Mouse (Mus musculus): Measurements from ENCODE around the gene Agfg1.
"Not testable (repeated sequence)": the region's sequence is repeated elsewhere in the genome, so short reads cannot be mapped to it uniquely, and the experiment has no call there.

The Agfg1 gene

GRCm38 (mm10) chr1:82901201-82901600 is 61.9 kb downstream of the Agfg1 start:
- no peak for DNase-seq (ENCODE audit: low read depth, low spot score)

GRCm38 (mm10) chr1:82905886-82906285 is 66.6 kb downstream of the Agfg1 start:
- no peak for DNase-seq (ENCODE audit: low read depth, low spot score)

GRCm38 (mm10) chr1:82913025-82913424 is 73.7 kb downstream of the Agfg1 start, which contains the start of gene A030005L19Rik:
Gene A030005L19Rik (plus strand): TSS chr1:82913325.
- no peak for DNase-seq (ENCODE audit: low read depth, low spot score)

GRCm38 (mm10) chr1:82913434-82913833 is 74.2 kb downstream of the Agfg1 start:
- not testable (repeated sequence) for DNase-seq (ENCODE audit: low read depth, low spot score)

GRCm38 (mm10) chr1:82924650-82925049 is 85.4 kb downstream of the Agfg1 start, which contains the start of gene A030014E15Rik:
Gene A030014E15Rik (plus strand): TSS chr1:82924917.
- DNase-seq (ENCODE audit: low read depth, low spot score): no peak

- not testable (repeated sequence) for DNase-seq (ENCODE audit: low read depth, low spot score)
Observed at GRCm38 (mm10) chr1:82930558-82930957, 91.3 kb downstream of the Agfg1 start.

- not testable (repeated sequence) for DNase-seq (ENCODE audit: low read depth, low spot score)
Observed at GRCm38 (mm10) chr1:82931326-82931725, 92.0 kb downstream of the Agfg1 start, which contains the start of gene Gm6217. Gene Gm6217 (minus strand): TSS chr1:82931399.

GRCm38 (mm10) chr1:82938666-82939065 is 99.4 kb downstream of the Agfg1 start:
- DNase-seq (ENCODE audit: low read depth, low spot score): no peak

- not testable (repeated sequence) for DNase-seq (ENCODE audit: low read depth, low spot score)
Observed at GRCm38 (mm10) chr1:82942505-82942904, 103.2 kb downstream of the Agfg1 start.

GRCm38 (mm10) chr1:82943295-82943694 is 104.0 kb downstream of the Agfg1 start, which contains the start of gene A030003K21Rik:
Gene A030003K21Rik (minus strand): TSS chr1:82943388.
- not testable (repeated sequence) for DNase-seq (ENCODE audit: low read depth, low spot score)

- not testable (repeated sequence) for DNase-seq (ENCODE audit: low read depth, low spot score)
Observed at GRCm38 (mm10) chr1:82946029-82946428, 106.7 kb downstream of the Agfg1 start.

- no peak for DNase-seq (ENCODE audit: low read depth, low spot score)
Observed at GRCm38 (mm10) chr1:82948601-82949000, 109.3 kb downstream of the Agfg1 start.

All from retina, adult 2 months (tissue).